Mouse (Mus musculus) heart, postnatal 0 days (tissue): ENCODE data around the gene Gtf2h5. TPM values are rescaled to one million over a fixed set of nuclear protein-coding genes. Genes with fewer than 3 reads are reported as not detected.

Experiments
- ATAC-seq: fragments of 200-750 bp; cut with Nextera tagmentation; 2 replicates; pipeline ENCODE4 v1.8.0; 2017; ENCODE audit warnings: low read depth, moderate number of reproducible peaks, moderate library complexity; ENCODE audit not compliant: insufficient read depth
- DNase-seq: peaks from one replicate; pipeline ENCODE4 v3.0.0-alpha.2; 2016; ENCODE audit warnings: low spot score
- H3K27ac ChIP-seq: fragments of 300-500 bp; sonication (generic); 2 replicates; pipeline ENCODE4 v1.5.1; 2014; ENCODE audit warnings: low read depth, mild to moderate bottlenecking
- H3K27me3 ChIP-seq: fragments of 300-500 bp; sonication (generic); 2 replicates; pipeline ENCODE4 v1.6.1; 2014; ENCODE audit warnings: low read length, mixed read lengths; ENCODE audit not compliant: control insufficient read depth, insufficient read depth
- H3K36me3 ChIP-seq: fragments of 300-500 bp; sonication (generic); replicated peaks from 2 replicates; pipeline ENCODE4 v1.6.1; 2014; ENCODE audit warnings: low read length, mixed read lengths; ENCODE audit not compliant: control insufficient read depth, insufficient read depth
- H3K4me1 ChIP-seq: fragments of 300-500 bp; sonication (generic); 2 replicates; pipeline ENCODE4 v1.6.1; 2014; ENCODE audit warnings: antibody characterized with exemption; ENCODE audit not compliant: control insufficient read depth, insufficient read depth
- H3K4me2 ChIP-seq: fragments of 300-500 bp; sonication (generic); 2 replicates; pipeline ENCODE4 v1.6.1; 2014; ENCODE audit warnings: low read depth, mild to moderate bottlenecking, low read length, moderate library complexity
- H3K4me3 ChIP-seq: fragments of 300-500 bp; sonication (generic); 2 replicates; pipeline ENCODE4 v1.5.1; 2014; ENCODE audit warnings: low read depth, low read length
- H3K9ac ChIP-seq: fragments of 300-500 bp; sonication (generic); replicated peaks from 2 replicates; pipeline ENCODE4 v1.6.1; 2014; ENCODE audit warnings: low read depth, low read length, mixed read lengths
- H3K9me3 ChIP-seq: fragments of 300-500 bp; sonication (generic); replicated peaks from 2 replicates; pipeline ENCODE4 v1.6.1; 2016; ENCODE audit warnings: low read length; ENCODE audit not compliant: control insufficient read depth
- CTCF ChIP-seq: IDR thresholded peaks from 2 replicates; pipeline ENCODE4 v1.5.1; 2016; ENCODE audit warnings: antibody characterized with exemption, control low read depth, low read depth
- EP300 ChIP-seq: IDR thresholded peaks from 2 replicates; pipeline ENCODE4 v1.6.1; 2016; ENCODE audit warnings: antibody characterized with exemption, low read depth
- WGBS: fragments of 180-500 bp; shearing (Covaris S2); extraction: QIAGEN DNeasy Blood & Tissue Kit; methylation state at CpG from one replicate; pipeline ENCODE4 v1.1.7; 2014; 5-methylcytosine and 5-hydroxymethylcytosine counted together
- polyA plus RNA-seq: library from polyadenylated mRNA; unstranded; fragments of >200 nt; fragmentation: Nextera tagmentation; extraction: Ambion mirVana; gene quantifications from 2 replicates; pipeline ENCODE4 v1.2.1, GENCODE M21; 2015
- total RNA-seq: library from RNA; depleted of rRNA; stranded (reverse); fragments of >200 nt; gene quantifications from 2 replicates; pipeline ENCODE4 v1.2.3, GENCODE M21; 2014; ENCODE audit warnings: low replicate concordance

The Gtf2h5 gene
- total and polyA plus RNA-seq, 2 experiments from 2014 or later, result 43.4 to 169 TPM

GRCm38 (mm10) chr17:6052801-6053200, 26.8 kb upstream of the Gtf2h5 start:
- peaks cover 16% of the 10 kb centered on the region; the same call in 1 of the 2 replicates for H3K36me3 ChIP-seq
- 83% methylated on average over 4 of the region's 4 CpGs for WGBS
- ATAC-seq, result no peak
- TF ChIP-seq EP300, result no peak
- TF ChIP-seq CTCF, result no peak
- H3K27me3 ChIP-seq, result no peaks in the 10 kb centered on the region
- no peaks in the 10 kb centered on the region for H3K9me3 ChIP-seq
- no peak overlapping the region for H3K27ac ChIP-seq
- H3K9ac ChIP-seq, result no peak overlapping the region
- H3K4me2 ChIP-seq, result no peak overlapping the region
- no peak for DNase-seq
- no peaks in the 10 kb centered on the region for H3K4me1 ChIP-seq
- no peak overlapping the region for H3K4me3 ChIP-seq

DNA sequence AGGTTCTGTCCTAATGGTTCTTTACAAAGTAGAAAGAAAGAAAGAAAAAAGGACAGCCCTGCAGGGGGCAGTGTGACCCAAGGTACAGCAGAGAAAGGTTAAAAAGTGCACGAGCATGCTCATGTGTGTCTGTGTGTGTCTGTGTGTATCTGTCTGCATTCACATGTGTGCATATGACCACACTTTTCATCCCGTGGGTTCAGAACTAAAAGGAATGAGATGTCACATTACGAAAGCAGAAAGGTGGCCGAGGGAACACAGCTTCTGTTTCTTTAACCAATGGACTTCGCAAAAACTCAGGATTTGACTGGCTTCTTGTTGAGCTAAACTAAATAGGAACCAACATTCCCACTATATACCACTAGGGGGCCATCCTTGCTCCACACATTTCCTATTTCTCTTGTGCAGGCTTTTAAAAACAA, 24.6 kb upstream of the Gtf2h5 start:
- ATAC-seq, result no peak
- no peak overlapping the region for H3K4me2 ChIP-seq
- peaks cover 7% of the 10 kb centered on the region; the same call in 1 of the 2 replicates for H3K36me3 ChIP-seq
- H3K4me1 ChIP-seq, result no peaks in the 10 kb centered on the region
- no peak overlapping the region for H3K9ac ChIP-seq
- H3K27me3 ChIP-seq, result no peaks in the 10 kb centered on the region
- TF ChIP-seq CTCF, result peak; percentile 56
- TF ChIP-seq EP300, result no peak
- H3K27ac ChIP-seq, result no peak overlapping the region
- H3K4me3 ChIP-seq, result no peak overlapping the region
- H3K9me3 ChIP-seq, result no peaks in the 10 kb centered on the region
- DNase-seq, result peak; percentile 57
- WGBS, result 28% methylated on average over 5 of the region's 5 CpGs

DNA sequence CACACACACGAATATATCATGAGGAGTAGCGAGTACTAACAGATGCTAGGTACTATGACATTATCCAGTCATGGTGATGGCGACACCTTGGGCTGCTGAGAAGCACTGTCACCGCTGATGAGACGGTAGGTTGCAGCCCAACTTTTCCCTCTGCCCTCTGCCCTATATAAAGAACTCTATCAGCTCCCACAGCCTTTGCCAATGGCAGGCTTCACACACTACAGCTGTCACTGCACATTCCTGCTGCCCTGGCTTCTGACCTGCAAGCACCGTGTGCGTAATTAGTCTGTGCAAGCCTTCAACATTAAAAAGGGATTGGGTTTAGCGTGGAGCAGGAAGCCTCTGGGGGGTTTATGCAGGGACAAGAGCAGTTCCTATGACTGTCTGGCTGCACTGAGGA, 16.8 kb upstream of the Gtf2h5 start:
- Histone ChIP-seq H3K9me3 (no peaks in the 10 kb centered on the region), H3K4me3 (no peak overlapping the region), H3K27ac (peak overlapping the region; percentile 61), H3K4me1 (no peaks in the 10 kb centered on the region), H3K4me2 (no peak overlapping the region), H3K27me3 (no peaks in the 10 kb centered on the region), H3K36me3 (peaks cover 33% of the 10 kb centered on the region), H3K9ac (no peak overlapping the region)
- WGBS, result 45% methylated on average over 8 of the region's 8 CpGs
- ATAC-seq, result peak; percentile 98
- peak; percentile 75 for DNase-seq
- TF ChIP-seq CTCF, result no peak
- TF ChIP-seq EP300, result peak; percentile 31; the same call in 1 of the 2 replicates

DNA sequence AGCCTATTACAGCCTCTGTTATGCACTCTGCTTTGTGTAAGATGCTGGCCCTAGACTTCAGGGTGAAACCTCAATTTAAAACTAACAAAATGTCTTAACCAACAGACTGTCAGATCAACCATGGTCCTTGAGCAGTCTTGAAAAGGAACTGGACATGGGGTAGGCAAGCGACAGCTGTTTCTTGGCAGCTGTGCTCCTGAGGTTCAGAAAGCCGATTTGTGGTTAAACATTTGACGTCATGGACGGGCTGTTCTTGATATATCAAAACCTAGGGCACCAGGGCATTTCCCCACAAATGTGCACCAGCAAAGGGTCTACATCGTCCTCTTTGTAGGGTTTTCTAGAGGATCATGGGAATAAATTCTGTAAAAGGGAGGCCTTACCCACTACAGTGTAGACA, 16.1 kb upstream of the Gtf2h5 start:
- 83% methylated on average over 5 of the region's 5 CpGs for WGBS
- Histone ChIP-seq H3K4me3 (no peak overlapping the region), H3K4me1 (no peaks in the 10 kb centered on the region), H3K4me2 (no peak overlapping the region), H3K9ac (no peak overlapping the region), H3K36me3 (peaks cover 39% of the 10 kb centered on the region), H3K9me3 (no peaks in the 10 kb centered on the region), H3K27me3 (no peaks in the 10 kb centered on the region), H3K27ac (peak overlapping the region; percentile 61)
- TF ChIP-seq EP300, result no peak
- no peak for TF ChIP-seq CTCF
- ATAC-seq (no peak), DNase-seq (no peak)

DNA sequence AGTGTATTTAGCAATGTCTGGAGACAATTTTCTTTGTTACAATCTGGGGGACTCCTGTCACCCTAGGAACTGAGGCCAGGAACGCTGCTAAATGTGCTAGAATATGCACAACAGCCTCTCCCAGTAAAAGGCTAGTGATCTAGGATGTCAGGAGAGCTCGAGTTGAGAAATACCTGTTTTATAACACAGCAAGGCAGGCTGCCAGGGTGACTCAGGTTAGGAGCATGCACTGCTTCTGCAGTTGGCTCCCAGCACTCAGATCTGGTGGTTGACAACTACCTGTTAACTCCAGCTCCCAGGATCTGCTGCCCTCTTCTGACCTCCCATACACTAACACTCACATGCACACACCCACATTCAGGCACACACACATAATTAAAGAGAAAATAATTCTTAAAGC, 13.6 kb upstream of the Gtf2h5 start:
- no peak overlapping the region for H3K27ac ChIP-seq
- no peak overlapping the region for H3K9ac ChIP-seq
- H3K9me3 ChIP-seq, result no peaks in the 10 kb centered on the region
- DNase-seq (no peak), ATAC-seq (no peak)
- H3K4me1 ChIP-seq, result no peaks in the 10 kb centered on the region
- H3K36me3 ChIP-seq, result peaks cover 53% of the 10 kb centered on the region
- TF ChIP-seq EP300, result no peak
- no peak for TF ChIP-seq CTCF
- no peaks in the 10 kb centered on the region for H3K27me3 ChIP-seq
- H3K4me2 ChIP-seq, result no peak overlapping the region
- WGBS, result 98% methylated on average over 2 of the region's 2 CpGs
- no peak overlapping the region for H3K4me3 ChIP-seq

DNA sequence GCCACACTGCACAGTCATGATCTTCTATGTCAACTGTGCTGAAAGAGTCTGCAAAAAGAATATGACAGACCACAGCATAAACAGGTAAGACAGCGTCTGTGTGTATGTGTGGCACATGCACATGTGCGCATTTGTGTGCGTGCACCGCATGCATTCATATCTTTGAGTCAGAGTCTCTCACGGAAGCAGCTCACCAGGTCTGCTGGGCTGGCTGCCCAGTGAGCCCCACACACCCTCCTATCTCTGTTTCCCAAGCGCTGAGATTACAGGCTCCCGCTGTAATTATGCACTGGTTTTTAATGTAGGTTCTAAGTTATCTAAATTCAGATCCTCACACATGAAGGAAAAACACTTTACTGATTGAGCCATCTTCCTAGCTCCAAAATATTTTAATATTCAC, 12.0 kb upstream of the Gtf2h5 start:
- Histone ChIP-seq H3K27me3 (no peaks in the 10 kb centered on the region), H3K4me2 (no peak overlapping the region), H3K27ac (no peak overlapping the region), H3K9me3 (no peaks in the 10 kb centered on the region), H3K9ac (no peak overlapping the region), H3K4me1 (no peaks in the 10 kb centered on the region), H3K4me3 (no peak overlapping the region), H3K36me3 (peaks cover 53% of the 10 kb centered on the region)
- DNase-seq (no peak), ATAC-seq (no peak)
- TF ChIP-seq CTCF, result no peak
- TF ChIP-seq EP300, result no peak
- 68% methylated on average over 7 of the region's 7 CpGs for WGBS
